Mouse (Mus musculus) hindbrain, embryonic 15.5 days (tissue): ENCODE measurements around the gene Impg1. TPM values are rescaled to one million over a fixed set of nuclear protein-coding genes. Genes with fewer than 3 reads are reported as not detected.

Experiments
- ATAC-seq: fragments of 200-750 bp; cut with Nextera tagmentation; 2 replicates; pipeline ENCODE4 v1.8.0; 2017; ENCODE audit warnings: low read depth, moderate number of reproducible peaks, moderate TSS enrichment; ENCODE audit not compliant: low FRiP score
- H3K27ac ChIP-seq: fragments of 300-500 bp; sonication (generic); replicated peaks from 2 replicates; pipeline ENCODE4 v1.5.1; 2015; ENCODE audit warnings: mild to moderate bottlenecking, inconsistent platforms
- H3K27me3 ChIP-seq: fragments of 300-500 bp; sonication (generic); 2 replicates; pipeline ENCODE4 v1.6.1; 2015; ENCODE audit warnings: control low read depth, inconsistent platforms
- H3K36me3 ChIP-seq: fragments of 300-500 bp; sonication (generic); 2 replicates; pipeline ENCODE4 v1.6.1; 2015; ENCODE audit warnings: control low read depth, inconsistent platforms
- H3K4me1 ChIP-seq: fragments of 300-500 bp; sonication (generic); replicated peaks from 2 replicates; pipeline ENCODE4 v1.6.1; 2015; ENCODE audit warnings: control low read depth, inconsistent platforms
- H3K4me2 ChIP-seq: fragments of 300-500 bp; sonication (generic); 2 replicates; pipeline ENCODE4 v1.6.1; 2015; ENCODE audit warnings: moderate library complexity, mild to moderate bottlenecking, inconsistent platforms
- H3K4me3 ChIP-seq: fragments of 300-500 bp; sonication (generic); 2 replicates; pipeline ENCODE4 v1.5.1; 2015; ENCODE audit warnings: mild to moderate bottlenecking, inconsistent platforms
- H3K9ac ChIP-seq: fragments of 300-500 bp; sonication (generic); 2 replicates; pipeline ENCODE4 v1.6.1; 2015; ENCODE audit warnings: inconsistent platforms
- H3K9me3 ChIP-seq: fragments of 300-500 bp; sonication (generic); 2 replicates; pipeline ENCODE4 v1.6.1; 2016; ENCODE audit warnings: control low read depth, inconsistent platforms
- WGBS: fragments of 180-500 bp; shearing (Covaris S2); methylation state at CpG from one replicate; pipeline ENCODE4 v1.1.7; 2015; 5-methylcytosine and 5-hydroxymethylcytosine counted together
- polyA plus RNA-seq: library from polyadenylated mRNA; unstranded; fragments of >200 nt; fragmentation: Nextera tagmentation; extraction: Ambion mirVana; gene quantifications from 2 replicates; pipeline ENCODE4 v1.2.1, GENCODE M21; 2015

Impg1 gene
- polyA plus RNA-seq, 1 experiment from 2014 or later = not detected

GRCm38 (mm10) chr9:80306853-80307252, 158.4 kb downstream of the Impg1 start:
- Histone ChIP-seq H3K4me2 (peak overlapping the region; percentile 44), H3K27me3 (no peaks in the 10 kb centered on the region), H3K36me3 (peaks cover 5% of the 10 kb centered on the region; the same call in 1 of the 2 replicates), H3K4me1 (0 out of 2 replicates have a peak, but pooled peaks cover 4% of the 10 kb centered on the region), H3K27ac (0 out of 2 replicates have a peak overlapping the region, but pooled peaks have one; percentile 60), H3K9me3 (no peaks in the 10 kb centered on the region), H3K9ac (no peak overlapping the region), H3K4me3 (peak overlapping the region; percentile 17; the same call in 1 of the 2 replicates)
- ATAC-seq = peak; percentile 76
- 30% methylated on average over 11 of the region's 11 CpGs for WGBS

GRCm38 (mm10) chr9:80306390-80306789, 158.9 kb downstream of the Impg1 start:
- H3K36me3 ChIP-seq = peaks cover 5% of the 10 kb centered on the region; the same call in 1 of the 2 replicates
- H3K27ac ChIP-seq = no peak overlapping the region
- no peaks in the 10 kb centered on the region for H3K9me3 ChIP-seq
- 0 out of 2 replicates have a peak, but pooled peaks cover 4% of the 10 kb centered on the region for H3K4me1 ChIP-seq
- peak; percentile 69 for ATAC-seq
- peak overlapping the region; percentile 44 for H3K4me2 ChIP-seq
- no peak overlapping the region for H3K9ac ChIP-seq
- 74% methylated on average over 4 of the region's 4 CpGs for WGBS
- H3K27me3 ChIP-seq = no peaks in the 10 kb centered on the region
- H3K4me3 ChIP-seq = no peak overlapping the region

GRCm38 (mm10) chr9:80303518-80303917, 161.8 kb downstream of the Impg1 start:
- Histone ChIP-seq H3K4me1 (0 out of 2 replicates have a peak, but pooled peaks cover 4% of the 10 kb centered on the region), H3K27me3 (no peaks in the 10 kb centered on the region), H3K4me2 (no peak overlapping the region), H3K27ac (no peak overlapping the region), H3K36me3 (peaks cover 5% of the 10 kb centered on the region; the same call in 1 of the 2 replicates), H3K9ac (no peak overlapping the region), H3K9me3 (no peaks in the 10 kb centered on the region), H3K4me3 (no peak overlapping the region)
- no peak for ATAC-seq
- WGBS = 82% methylated on average over 4 of the region's 4 CpGs

GRCm38 (mm10) chr9:80299031-80299430, 166.2 kb downstream of the Impg1 start:
- WGBS = 95% methylated on average over 9 of the region's 9 CpGs
- H3K9ac ChIP-seq = no peak overlapping the region
- no peaks in the 10 kb centered on the region for H3K36me3 ChIP-seq
- no peaks in the 10 kb centered on the region for H3K9me3 ChIP-seq
- ATAC-seq = no peak
- no peak overlapping the region for H3K4me3 ChIP-seq
- H3K4me2 ChIP-seq = no peak overlapping the region
- no peaks in the 10 kb centered on the region for H3K27me3 ChIP-seq
- H3K27ac ChIP-seq = no peak overlapping the region
- no peaks in the 10 kb centered on the region for H3K4me1 ChIP-seq

GRCm38 (mm10) chr9:80296086-80296485, 169.2 kb downstream of the Impg1 start:
- Histone ChIP-seq H3K36me3 (0 out of 2 replicates have a peak, but pooled peaks cover 7% of the 10 kb centered on the region), H3K9ac (no peak overlapping the region), H3K4me2 (no peak overlapping the region), H3K4me1 (no peaks in the 10 kb centered on the region), H3K9me3 (no peaks in the 10 kb centered on the region), H3K27me3 (no peaks in the 10 kb centered on the region), H3K27ac (no peak overlapping the region), H3K4me3 (no peak overlapping the region)
- no peak for ATAC-seq
- 71% methylated on average over 4 of the region's 4 CpGs for WGBS

GRCm38 (mm10) chr9:80293056-80293584, 172.2 kb downstream of the Impg1 start:
- peak; percentile 48; the same call in 1 of the 2 replicates for ATAC-seq
- Histone ChIP-seq H3K4me3 (no peak overlapping the region), H3K9me3 (no peaks in the 10 kb centered on the region), H3K27me3 (no peaks in the 10 kb centered on the region), H3K27ac (no peak overlapping the region), H3K4me1 (no peaks in the 10 kb centered on the region), H3K9ac (no peak overlapping the region), H3K4me2 (no peak overlapping the region), H3K36me3 (0 out of 2 replicates have a peak, but pooled peaks cover 7% of the 10 kb centered on the region)
- WGBS = 61% methylated on average over 2 of the region's 2 CpGs

- no peaks in the 10 kb centered on the region for H3K4me1 ChIP-seq
- H3K36me3 ChIP-seq = 0 out of 2 replicates have a peak, but pooled peaks cover 2% of the 10 kb centered on the region
- no peak for ATAC-seq
- H3K4me2 ChIP-seq = no peak overlapping the region
- H3K9me3 ChIP-seq = no peaks in the 10 kb centered on the region
- H3K4me3 ChIP-seq = no peak overlapping the region
- H3K27ac ChIP-seq = no peak overlapping the region
- no peak overlapping the region for H3K9ac ChIP-seq
- no peaks in the 10 kb centered on the region for H3K27me3 ChIP-seq
- 89% methylated on average over 7 of the region's 7 CpGs for WGBS
These were observed 178.4 kb downstream of the Impg1 start for GRCm38 (mm10) chr9:80286845-80287244.

- H3K4me3 ChIP-seq = no peak overlapping the region
- ATAC-seq = no peak
- no peaks in the 10 kb centered on the region for H3K4me1 ChIP-seq
- H3K36me3 ChIP-seq = no peaks in the 10 kb centered on the region
- no peaks in the 10 kb centered on the region for H3K9me3 ChIP-seq
- H3K27me3 ChIP-seq = no peaks in the 10 kb centered on the region
- no peak overlapping the region for H3K27ac ChIP-seq
- H3K4me2 ChIP-seq = no peak overlapping the region
- no peak overlapping the region for H3K9ac ChIP-seq
- whole genome bisulfite sequencing = 86% methylated on average over 2 of the region's 2 CpGs
These were observed 180.6 kb downstream of the Impg1 start for GRCm38 (mm10) chr9:80284539-80285174.

GRCm38 (mm10) chr9:80282426-80282825, 182.9 kb downstream of the Impg1 start:
- H3K9me3 ChIP-seq = no peaks in the 10 kb centered on the region
- WGBS = 95% methylated on average over 3 of the region's 3 CpGs
- no peak overlapping the region for H3K27ac ChIP-seq
- no peak for ATAC-seq
- no peaks in the 10 kb centered on the region for H3K27me3 ChIP-seq
- H3K36me3 ChIP-seq = no peaks in the 10 kb centered on the region
- H3K4me3 ChIP-seq = no peak overlapping the region
- H3K9ac ChIP-seq = no peak overlapping the region
- H3K4me1 ChIP-seq = no peaks in the 10 kb centered on the region
- no peak overlapping the region for H3K4me2 ChIP-seq

GRCm38 (mm10) chr9:80280724-80281123, 184.6 kb downstream of the Impg1 start:
- WGBS = 97% methylated on average over 1 of the region's 1 CpGs
- Histone ChIP-seq H3K4me3 (no peak overlapping the region), H3K9ac (no peak overlapping the region), H3K4me1 (no peaks in the 10 kb centered on the region), H3K9me3 (no peaks in the 10 kb centered on the region), H3K27me3 (no peaks in the 10 kb centered on the region), H3K36me3 (no peaks in the 10 kb centered on the region), H3K4me2 (no peak overlapping the region), H3K27ac (no peak overlapping the region)
- ATAC-seq = no peak

- no peak overlapping the region for H3K9ac ChIP-seq
- ATAC-seq = no peak
- 76% methylated on average over 6 of the region's 6 CpGs for WGBS
- H3K36me3 ChIP-seq = no peaks in the 10 kb centered on the region
- H3K4me3 ChIP-seq = no peak overlapping the region
- H3K27ac ChIP-seq = no peak overlapping the region
- H3K4me1 ChIP-seq = no peaks in the 10 kb centered on the region
- H3K27me3 ChIP-seq = no peaks in the 10 kb centered on the region
- no peak overlapping the region for H3K4me2 ChIP-seq
- H3K9me3 ChIP-seq = no peaks in the 10 kb centered on the region
These were observed 187.5 kb downstream of the Impg1 start for GRCm38 (mm10) chr9:80277770-80278169.

- WGBS = 54% methylated on average over 2 of the region's 2 CpGs
- Histone ChIP-seq H3K4me3 (no peak overlapping the region), H3K27me3 (no peaks in the 10 kb centered on the region), H3K27ac (no peak overlapping the region), H3K9me3 (no peaks in the 10 kb centered on the region), H3K4me1 (no peaks in the 10 kb centered on the region), H3K36me3 (no peaks in the 10 kb centered on the region), H3K9ac (no peak overlapping the region), H3K4me2 (no peak overlapping the region)
- ATAC-seq = no peak
These were observed 188.1 kb downstream of the Impg1 start for GRCm38 (mm10) chr9:80277157-80277556.
